Mouse (Mus musculus) CH12.LX (cell line): ENCODE measurements around the gene Efna4. TPM values are rescaled to one million over a fixed set of nuclear protein-coding genes. Genes with fewer than 3 reads are reported as not detected.

Source experiments
- DNase-seq: peaks from one replicate; pipeline ENCODE4 v3.0.0-alpha.2; 2013; ENCODE audit errors: extremely low read depth
- H3K27ac ChIP-seq: 2 replicates; pipeline ENCODE4 v1.5.1; 2012; ENCODE audit warnings: low read depth, mild to moderate bottlenecking, control low read depth, moderate library complexity; ENCODE audit not compliant: insufficient read depth
- H3K27me3 ChIP-seq: replicated peaks from 2 replicates; pipeline ENCODE3; 2012; ENCODE audit warnings: inconsistent platforms
- H3K36me3 ChIP-seq, 2 experiments: replicated peaks in 1 of 2; 2 replicates each; pipeline versions ENCODE3 to v1.6.1; 2012; ENCODE audit warnings: inconsistent platforms in 1 of 2, low read length in 1 of 2, mild to moderate bottlenecking in 1 of 2, mixed read lengths in 1 of 2, moderate library complexity in 1 of 2; ENCODE audit not compliant: control insufficient read depth in 1 of 2, insufficient read depth in 1 of 2
- H3K4me1 ChIP-seq, 2 experiments: 2 replicates each; pipeline ENCODE4 v1.6.1; 2012; ENCODE audit warnings: inconsistent platforms in 1 of 2, moderate library complexity in 1 of 2; ENCODE audit not compliant: insufficient read depth in 2 of 2, control insufficient read depth in 1 of 2
- H3K4me2 ChIP-seq: 2 replicates; pipeline ENCODE4 v1.6.1; 2012; ENCODE audit warnings: low read depth, mild to moderate bottlenecking, control low read depth; ENCODE audit not compliant: poor library complexity, insufficient read depth, severe bottlenecking
- H3K4me3 ChIP-seq, 3 experiments: fragments of 150-350 bp in 1 of 3; sonication (generic) in 1 of 3; replicated peaks in 1 of 3; 2 replicates each; pipeline versions ENCODE3 to v1.5.1; 2011 to 2012; ENCODE audit warnings: low read depth in 2 of 3, low read length in 2 of 3, mild to moderate bottlenecking in 2 of 3, moderate library complexity in 2 of 3, control low read depth in 1 of 3, improper control_type of control experiment in 1 of 3, inconsistent platforms in 1 of 3, mixed read lengths in 1 of 3; ENCODE audit not compliant: poor library complexity in 1 of 3
- H3K79me2 ChIP-seq: replicated peaks from 2 replicates; pipeline ENCODE4 v1.6.1; 2012; ENCODE audit warnings: mild to moderate bottlenecking, moderate library complexity; ENCODE audit not compliant: control insufficient read depth, poor library complexity, insufficient read depth, severe bottlenecking; ENCODE audit errors: extremely low read depth
- H3K9ac ChIP-seq: 2 replicates; pipeline ENCODE4 v1.6.1; 2012; ENCODE audit warnings: low read depth, mild to moderate bottlenecking, control low read depth, moderate library complexity; ENCODE audit not compliant: insufficient read depth
- H3K9me3 ChIP-seq: replicated peaks from 2 replicates; pipeline ENCODE3; 2012; ENCODE audit warnings: low read length, inconsistent platforms, mixed read lengths
- BHLHE40 ChIP-seq: IDR thresholded peaks from 2 replicates; pipeline ENCODE4 v1.6.1; 2011; ENCODE audit warnings: mild to moderate bottlenecking, low read depth, low read length, improper control_type of control experiment
- CHD1 ChIP-seq: IDR thresholded peaks from 2 replicates; pipeline ENCODE4 v1.6.1; 2012; ENCODE audit warnings: low read depth, low read length, improper control_type of control experiment, inconsistent platforms
- ELF1 ChIP-seq: IDR thresholded peaks from 2 replicates; pipeline ENCODE4 v1.6.1; 2014; ENCODE audit warnings: low read depth, mild to moderate bottlenecking, inconsistent platforms, low read length, improper control_type of control experiment
- GABPA ChIP-seq: IDR thresholded peaks from 2 replicates; pipeline ENCODE4 v1.6.1; 2012; ENCODE audit warnings: low read depth, low read length, improper control_type of control experiment, inconsistent platforms; ENCODE audit not compliant: insufficient replicate concordance
- IRF4 ChIP-seq: IDR thresholded peaks from 2 replicates; pipeline ENCODE4 v1.6.1; 2014; ENCODE audit warnings: low read depth, mild to moderate bottlenecking, inconsistent platforms, low read length, improper control_type of control experiment
- JUN ChIP-seq: IDR thresholded peaks from 2 replicates; pipeline ENCODE4 v1.6.1; 2011; ENCODE audit warnings: low read depth, mild to moderate bottlenecking, low read length, improper control_type of control experiment, moderate library complexity; ENCODE audit not compliant: insufficient read depth
- KAT2A ChIP-seq: IDR thresholded peaks from 2 replicates; pipeline ENCODE4 v1.6.1; 2012; ENCODE audit warnings: low read length, improper control_type of control experiment, inconsistent platforms; ENCODE audit not compliant: insufficient replicate concordance
- MAFK ChIP-seq: IDR thresholded peaks from 2 replicates; pipeline ENCODE4 v1.6.1; 2011; ENCODE audit warnings: low read length, improper control_type of control experiment; ENCODE audit not compliant: insufficient replicate concordance
- MXI1 ChIP-seq: IDR thresholded peaks from 2 replicates; pipeline ENCODE4 v1.6.1; 2011; ENCODE audit warnings: mild to moderate bottlenecking, low read depth, low read length, improper control_type of control experiment
- PAX5 ChIP-seq: IDR thresholded peaks from 2 replicates; pipeline ENCODE4 v1.6.1; 2012; ENCODE audit warnings: low read length, inconsistent platforms, mixed read lengths
- RAD21 ChIP-seq: IDR thresholded peaks from 2 replicates; pipeline ENCODE4 v1.6.1; 2011; ENCODE audit warnings: low read depth, mild to moderate bottlenecking, low read length, improper control_type of control experiment, moderate library complexity
- RCOR1 ChIP-seq: conservative IDR thresholded peaks from 2 replicates; pipeline ENCODE4 v1.6.1; 2012; ENCODE audit warnings: low read depth, mild to moderate bottlenecking, inconsistent platforms, low read length, improper control_type of control experiment
- SIN3A ChIP-seq: IDR thresholded peaks from 2 replicates; pipeline ENCODE4 v1.6.1; 2012; ENCODE audit warnings: low read length, improper control_type of control experiment, inconsistent platforms
- TBP ChIP-seq: conservative IDR thresholded peaks from 2 replicates; pipeline ENCODE4 v1.6.1; 2011; ENCODE audit warnings: low read depth, low read length, improper control_type of control experiment
- TCF12 ChIP-seq: IDR thresholded peaks from 2 replicates; pipeline ENCODE4 v1.6.1; 2014; ENCODE audit warnings: low read depth, mild to moderate bottlenecking, inconsistent platforms, low read length, improper control_type of control experiment
- UBTF ChIP-seq: IDR thresholded peaks from 2 replicates; pipeline ENCODE4 v1.6.1; 2012; ENCODE audit warnings: low read depth, mild to moderate bottlenecking, inconsistent platforms, low read length, improper control_type of control experiment, moderate library complexity
- USF1 ChIP-seq: IDR thresholded peaks from 2 replicates; pipeline ENCODE4 v1.6.1; 2014; ENCODE audit warnings: low read depth, mild to moderate bottlenecking, inconsistent platforms, low read length, improper control_type of control experiment
- ZKSCAN1 ChIP-seq: IDR thresholded peaks from 2 replicates; pipeline ENCODE4 v1.6.1; 2012; ENCODE audit warnings: low read depth, inconsistent platforms, low read length, improper control_type of control experiment, borderline replicate concordance
- ZMIZ1 ChIP-seq: IDR thresholded peaks from 2 replicates; pipeline ENCODE4 v1.6.1; 2012; ENCODE audit warnings: low read depth, mild to moderate bottlenecking, inconsistent platforms, low read length, improper control_type of control experiment
- dilution Hi-C: fragments of 300-500 bp; cut with MboI; formaldehyde crosslinking; loops from 2 replicates; pipeline ENCODE4 v1.14.3; 2020; ENCODE audit warnings: low sequenced_read_pairs; ENCODE audit not compliant: extremely low pct_unique_long_range_greater_than_20kb, extremely low pct_ligation_motif_present
- in situ Hi-C: fragments of 300-500 bp; cut with MboI; formaldehyde crosslinking; loops from 3 replicates; pipeline ENCODE4 v1.14.3; 2019; ENCODE audit warnings: low sequenced_read_pairs, low pct_ligation_motif_present, low pct_unique_long_range_greater_than_20kb, mixed read lengths
- polyA plus RNA-seq: library from polyadenylated mRNA; unstranded; fragments of >175 nt; gene quantifications from 2 replicates; pipeline ENCODE4 v1.2.1, GENCODE M21; 2012; ENCODE audit warnings: low read depth; ENCODE audit not compliant: insufficient read length
- total RNA-seq, 2 experiments: library from RNA; depleted of rRNA; stranded (reverse); fragments of 300-350 nt in 1 of 2; fragments of >200 nt in 1 of 2; gene quantifications; 2 replicates each; pipeline ENCODE4 v1.2.3; 2012 to 2014

Gene Efna4
- total and polyA plus RNA-seq, 3 experiments = 1.1 to 2.6 (median 1.1) TPM

DNA sequence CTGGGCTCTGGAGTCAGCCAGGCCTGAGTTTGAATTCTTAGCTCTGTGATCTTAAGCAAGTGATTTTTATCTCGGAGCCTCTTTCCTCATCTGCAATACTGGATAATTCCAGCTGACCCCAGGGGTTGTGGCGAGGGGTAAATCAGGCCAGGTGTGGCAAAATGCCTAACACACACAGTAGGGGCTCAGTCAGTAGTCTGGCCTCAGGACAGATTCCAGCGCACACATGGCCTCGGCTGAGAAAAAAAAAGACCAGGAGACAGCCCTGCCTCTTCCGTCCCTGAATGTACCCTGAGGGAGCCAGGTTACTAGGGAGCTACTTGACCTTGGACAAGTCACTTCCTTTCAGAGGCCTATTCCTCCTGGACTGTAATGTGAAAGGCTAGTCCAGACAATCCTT is 45.1 kb upstream of the Efna4 start:
- no peak overlapping the region for H3K9ac ChIP-seq
- H3K27ac ChIP-seq = no peak overlapping the region
- TF ChIP-seq ZMIZ1 (no peak), TBP (no peak), MXI1 (no peak), KAT2A (no peak), USF1 (no peak), RAD21 (no peak), IRF4 (no peak), PAX5 (no peak)
- TF ChIP-seq, all 38 proteins: peak for 0
- no peak for DNase-seq
- Histone ChIP-seq H3K36me3 (peaks cover 39 to 61% of the 10 kb centered on the region in 2 experiments), H3K79me2 (peaks cover 54% of the 10 kb centered on the region), H3K4me3 (no peak overlapping the region), H3K9me3 (no peaks in the 10 kb centered on the region), H3K4me2 (no peak overlapping the region), H3K27me3 (no peaks in the 10 kb centered on the region), H3K4me1 (peaks cover 27 to 97% of the 10 kb centered on the region in 2 experiments)
- in situ Hi-C loops = no loop called here
- dilution Hi-C loops = no loop called here

DNA sequence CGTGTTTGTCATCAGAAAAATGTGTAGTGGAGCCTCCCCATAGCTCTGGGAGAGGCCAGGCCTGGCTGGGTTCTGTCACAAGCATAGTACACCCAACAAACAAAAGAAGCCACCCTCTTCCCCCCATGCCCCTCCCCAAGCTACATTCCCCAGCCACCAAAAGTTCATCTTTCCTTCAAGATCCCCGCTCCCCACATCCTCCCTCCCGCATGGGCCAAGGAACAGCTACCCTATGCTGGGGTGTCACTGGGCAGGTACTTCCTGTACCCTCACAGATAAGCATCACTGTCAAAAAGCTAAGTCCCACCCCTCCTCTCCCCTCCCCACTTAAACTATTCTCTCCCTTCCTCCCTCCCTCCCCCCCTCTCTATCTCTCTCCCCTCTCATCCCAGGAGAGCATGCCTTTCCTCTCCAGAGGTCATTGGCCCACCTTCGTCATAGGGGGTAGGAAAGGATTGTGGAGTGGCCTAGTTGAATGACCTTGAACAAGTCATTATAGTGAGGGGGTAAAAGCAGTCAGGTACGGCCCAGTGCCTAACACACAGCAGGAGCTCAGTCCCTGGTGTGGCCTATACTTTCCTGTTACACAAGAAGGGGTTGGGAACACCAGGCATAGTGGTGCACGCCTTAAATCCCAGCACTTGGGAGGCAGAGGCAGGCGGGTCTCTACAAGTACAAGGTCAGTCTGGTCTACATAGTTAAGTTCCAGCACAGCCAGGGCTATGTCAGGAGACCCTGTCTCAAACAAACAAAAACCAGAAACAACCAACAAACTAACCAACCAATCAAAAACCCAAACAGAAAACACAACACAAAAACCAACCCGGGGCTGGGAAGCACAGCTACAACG is 44.4 kb upstream of the Efna4 start:
- Histone ChIP-seq H3K79me2 (peaks cover 47% of the 10 kb centered on the region), H3K27ac (no peak overlapping the region), H3K4me2 (no peak overlapping the region), H3K9me3 (no peaks in the 10 kb centered on the region), H3K4me3 (no peak overlapping the region), H3K4me1 (peaks cover 30 to 96% of the 10 kb centered on the region in 2 experiments), H3K36me3 (peaks cover 40 to 68% of the 10 kb centered on the region in 2 experiments), H3K9ac (no peak overlapping the region), H3K27me3 (no peaks in the 10 kb centered on the region)
- in situ Hi-C loops = no loop called here
- no peak for DNase-seq
- TF ChIP-seq MAFK (no peak), TCF12 (no peak), RCOR1 (no peak), CHD1 (no peak), JUN (no peak), BHLHE40 (no peak), IRF4 (no peak), ELF1 (no peak), SIN3A (no peak), USF1 (no peak), KAT2A (no peak), UBTF (no peak), ZKSCAN1 (no peak), GABPA (no peak)
- dilution Hi-C loops = no loop called here
